Mouse (Mus musculus) lung, adult 2 months (tissue): Measurements from ENCODE around the gene Klhl26.

Experiments used
- CTCF ChIP-seq: fragments of 200-500 bp; IDR thresholded peaks from 2 replicates; pipeline ENCODE4 v1.5.1; 2011; ENCODE audit warnings: mild to moderate bottlenecking, low read length, control low read depth; ENCODE audit not compliant: insufficient read depth
- POLR2A ChIP-seq: fragments of 200-500 bp; IDR thresholded peaks from 2 replicates; pipeline ENCODE4 v1.6.1; 2011; ENCODE audit warnings: low read depth, mild to moderate bottlenecking, control low read depth, low read length, borderline replicate concordance; ENCODE audit errors: extremely low read depth

DNA sequence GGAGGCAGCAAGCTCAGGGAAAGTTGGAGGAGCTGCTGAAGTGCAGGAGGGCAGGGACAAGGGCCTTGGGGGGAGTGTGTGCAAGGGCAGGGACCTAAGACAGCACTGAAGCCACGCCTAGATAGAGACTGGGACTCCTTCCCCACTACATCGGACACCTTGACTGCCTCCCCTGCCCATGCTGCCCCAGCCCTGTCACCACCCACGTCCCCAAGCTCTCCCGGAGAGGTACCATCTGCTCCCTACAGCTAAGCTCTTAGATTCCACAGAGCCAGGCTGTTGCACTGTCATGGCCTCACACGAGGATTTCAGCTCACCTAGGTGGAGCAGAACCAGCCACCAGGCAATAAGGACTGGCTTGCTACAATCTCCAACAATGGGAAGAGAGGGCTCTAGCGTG, 59.8 kb downstream of the Klhl26 start:
- TF ChIP-seq POLR2A (no peak), CTCF (no peak)
